Mouse (Mus musculus) gastrocnemius, adult 2 months (tissue): Measurements from ENCODE around the gene Gpr4. TPM values are rescaled to one million over a fixed set of nuclear protein-coding genes. Genes with fewer than 3 reads are reported as not detected.

Experiments
- DNase-seq: peaks from one replicate; pipeline ENCODE4 v3.0.0; 2022
- H3K27ac ChIP-seq: fragments of 200-600 bp; 2 replicates; pipeline ENCODE4 v1.8.1; 2022; ENCODE audit warnings: mild to moderate bottlenecking
- H3K4me3 ChIP-seq: fragments of 200-600 bp; 2 replicates; pipeline ENCODE4 v1.8.1; 2022; ENCODE audit warnings: mild to moderate bottlenecking, moderate library complexity
- CTCF ChIP-seq: fragments of 200-600 bp; IDR thresholded peaks from 2 replicates; pipeline ENCODE4 v1.8.1; 2022; ENCODE audit warnings: antibody characterized with exemption, mild to moderate bottlenecking, moderate library complexity
- intact Hi-C: fragments of 180-260 bp; cut with DNase I; formaldehyde crosslinking; loops from one replicate; pipeline ENCODE4 v1.15.1; 2025
- total RNA-seq, 2 experiments: library from RNA; stranded (reverse); gene quantifications; 2 replicates each; pipeline ENCODE4 v1.2.3; 2021

Gpr4 gene
- total RNA-seq, 2 experiments from 2014 or later, result 1.9 to 2.9 TPM

- TF ChIP-seq CTCF, result no peak
- intact Hi-C loops, result loop anchor here (5.0 kb wide), 1 partner anchor 65 kb away; no protein-coding TSS in a partner anchor
- no peak for DNase-seq
- Histone ChIP-seq H3K4me3 (no peak overlapping the region), H3K27ac (no peak overlapping the region)
Measured at GRCm38 (mm10) chr7:19202065-19202850, 10.1 kb upstream of the Gpr4 start.

- Histone ChIP-seq H3K4me3 (no peak overlapping the region), H3K27ac (no peak overlapping the region)
- DNase-seq, result no peak
- no peak for TF ChIP-seq CTCF
- intact Hi-C loops, result loop anchor here (2.0 kb wide), 1 partner anchor 30 kb away; no protein-coding TSS in a partner anchor
Measured at GRCm38 (mm10) chr7:19208201-19208910, 4.0 kb upstream of the Gpr4 start.

DNA sequence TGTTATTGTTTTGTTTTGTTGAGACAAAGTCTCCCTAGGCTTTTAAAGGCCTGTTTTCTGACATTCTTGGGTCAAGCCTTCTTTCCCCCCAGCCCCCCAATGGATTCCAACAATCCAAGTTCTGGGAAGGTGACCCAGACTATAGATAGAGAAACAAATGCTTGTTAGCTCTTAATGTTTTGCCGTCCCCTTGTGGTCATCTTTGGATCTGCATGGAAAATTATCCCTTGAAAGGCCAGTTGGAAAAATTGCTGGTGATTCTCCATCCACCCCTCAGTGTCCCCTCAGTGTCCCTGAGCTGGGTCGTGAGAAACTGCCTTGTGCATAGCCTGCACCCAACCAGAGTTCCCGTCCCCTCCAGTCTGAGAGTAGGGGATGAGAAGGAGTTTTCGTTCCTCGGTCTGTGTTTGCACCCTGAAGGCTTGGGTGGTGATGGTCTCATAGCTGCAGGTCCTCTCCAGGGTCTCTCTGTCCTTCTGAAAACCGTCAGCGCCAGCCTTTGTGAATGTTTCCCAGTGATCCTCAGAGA lies 3.3 kb upstream of the Gpr4 start:
- intact Hi-C loops, result loop anchor here (1.0 to 2.0 kb wide), 2 partner anchors 30 to 52 kb away; no protein-coding TSS in a partner anchor
- TF ChIP-seq CTCF, result peak; percentile 86
- H3K4me3 ChIP-seq, result no peak overlapping the region
- DNase-seq, result no peak
- H3K27ac ChIP-seq, result no peak overlapping the region

- intact Hi-C loops, result loop anchor here (1.0 to 2.0 kb wide), 2 partner anchors 31 to 52 kb away; no protein-coding TSS in a partner anchor
- H3K4me3 ChIP-seq, result no peak overlapping the region
Measured at GRCm38 (mm10) chr7:19209494-19209893, 2.8 kb upstream of the Gpr4 start.

GRCm38 (mm10) chr7:19210010-19210409 lies 2.3 kb upstream of the Gpr4 start:
- peak; percentile 35 for TF ChIP-seq CTCF
- no peak for DNase-seq
- no peak overlapping the region for H3K4me3 ChIP-seq
- no peak overlapping the region for H3K27ac ChIP-seq
- intact Hi-C loops, result no loop called here

More at GRCm38 (mm10) chr7:19209494-19209893, 2.8 kb upstream of the Gpr4 start:
- DNase-seq, result no peak
- TF ChIP-seq CTCF, result no peak
- no peak overlapping the region for H3K27ac ChIP-seq

DNA sequence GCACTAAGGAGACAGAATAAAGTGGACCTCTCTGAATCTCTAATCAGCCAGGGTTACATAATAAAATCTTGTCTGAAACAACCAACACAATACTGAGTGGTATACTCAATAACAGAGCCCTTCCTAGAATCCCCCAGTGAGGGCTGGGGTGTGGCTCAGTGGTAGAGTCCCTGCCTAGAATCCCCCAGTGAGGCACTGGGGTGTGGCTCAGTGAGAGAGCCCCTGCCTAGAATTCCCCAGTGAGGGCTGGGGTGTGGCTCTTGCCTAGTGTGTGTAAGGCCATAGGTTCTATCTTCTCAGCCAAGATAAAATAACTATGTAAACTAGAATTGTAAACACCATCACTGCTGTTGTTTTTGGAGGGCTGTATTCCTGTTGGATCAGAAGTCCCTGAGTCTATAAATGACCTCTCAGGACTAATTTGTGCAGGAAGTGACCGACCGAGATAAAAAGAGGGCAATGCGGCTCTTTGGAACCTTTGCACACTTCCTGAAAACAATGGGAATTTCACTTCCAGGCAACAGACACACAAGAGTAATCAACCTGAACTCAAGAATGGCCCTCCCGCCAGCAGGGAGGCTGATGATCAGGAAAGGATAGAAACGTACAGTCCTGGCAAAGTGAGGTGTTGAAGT lies 1.2 kb upstream of the Gpr4 start:
- peak overlapping the region; percentile 74 for H3K4me3 ChIP-seq
- no peak for DNase-seq
- TF ChIP-seq CTCF, result no peak
- intact Hi-C loops, result no loop called here
- H3K27ac ChIP-seq, result peak overlapping the region; percentile 83

DNA sequence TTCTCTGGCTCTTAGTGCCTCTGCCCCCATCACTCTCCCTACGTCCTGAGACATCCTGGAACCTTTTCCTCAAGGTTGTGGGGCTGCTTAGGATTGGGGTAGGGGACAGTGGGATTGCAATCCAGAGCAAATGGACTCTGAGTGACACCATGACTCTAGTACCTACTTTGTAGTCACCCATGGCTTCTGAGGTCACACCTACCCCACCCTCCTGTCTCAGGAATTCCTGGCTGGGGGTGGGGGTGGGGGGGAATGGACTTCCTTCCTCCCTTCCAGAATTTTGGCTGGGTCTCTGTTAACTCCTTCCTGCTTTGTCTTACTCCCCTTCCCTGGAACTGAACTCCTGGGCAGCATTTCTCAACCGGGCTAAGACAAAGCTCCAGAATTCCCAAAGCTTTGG lies 1.0 kb downstream of the Gpr4 start:
- no peak for DNase-seq

DNA sequence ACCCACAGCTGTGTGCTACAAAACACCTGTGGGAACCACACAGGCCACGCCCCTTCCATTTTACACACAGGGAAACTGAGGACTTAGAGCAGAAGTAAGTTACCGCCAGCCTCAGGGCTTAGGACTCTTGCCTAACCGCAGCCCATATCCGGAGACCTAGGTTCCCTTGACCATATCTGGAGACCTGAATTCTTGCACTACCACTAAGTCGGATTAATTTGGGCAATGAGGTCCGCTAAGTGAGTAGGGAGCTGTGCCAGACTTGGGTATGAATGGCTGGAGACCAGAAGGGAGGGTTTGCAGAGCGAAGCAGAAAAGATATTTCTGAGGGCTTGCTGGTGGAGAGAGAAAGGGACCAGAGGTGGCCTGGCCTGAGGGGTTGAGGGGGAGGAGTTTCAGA lies 2.0 kb downstream of the Gpr4 start:
- DNase-seq, result no peak
- Histone ChIP-seq H3K4me3 (peak overlapping the region; percentile 74), H3K27ac (peak overlapping the region; percentile 46)
- intact Hi-C loops, result no loop called here
- TF ChIP-seq CTCF, result no peak

More for the DNA sequence above, 1.0 kb downstream of the Gpr4 start:
- TF ChIP-seq CTCF, result no peak
- intact Hi-C loops, result no loop called here
- Histone ChIP-seq H3K4me3 (peak overlapping the region; percentile 74), H3K27ac (peak overlapping the region; percentile 83)

DNA sequence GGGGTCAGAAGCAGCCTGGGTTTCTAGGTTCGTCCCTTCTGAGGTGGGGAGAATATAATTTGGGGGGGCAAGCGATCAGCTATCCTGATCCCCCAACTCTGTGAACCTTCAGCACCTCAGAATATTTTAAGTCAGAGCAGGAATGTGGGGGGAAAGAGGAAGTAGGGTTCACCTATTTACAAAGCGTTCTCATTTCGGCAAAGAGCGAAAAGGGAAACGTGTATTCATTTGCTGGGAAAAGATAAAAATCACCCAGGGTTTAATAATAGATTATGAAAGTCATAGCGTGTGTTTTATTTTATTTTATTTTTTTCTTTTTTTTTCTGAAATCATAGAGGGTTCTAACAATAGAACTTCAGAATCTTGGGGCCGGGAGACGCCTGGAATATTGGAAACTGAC lies 2.6 kb downstream of the Gpr4 start:
- no peak for DNase-seq
- peak overlapping the region; percentile 74 for H3K4me3 ChIP-seq
- no peak for TF ChIP-seq CTCF
- intact Hi-C loops, result no loop called here
- peak overlapping the region; percentile 46; the same call in 1 of the 2 replicates for H3K27ac ChIP-seq

GRCm38 (mm10) chr7:19217492-19217891 lies 5.2 kb downstream of the Gpr4 start:
- DNase-seq, result no peak
- Histone ChIP-seq H3K27ac (no peak overlapping the region), H3K4me3 (no peak overlapping the region)
- no peak for TF ChIP-seq CTCF
- intact Hi-C loops, result no loop called here

DNA sequence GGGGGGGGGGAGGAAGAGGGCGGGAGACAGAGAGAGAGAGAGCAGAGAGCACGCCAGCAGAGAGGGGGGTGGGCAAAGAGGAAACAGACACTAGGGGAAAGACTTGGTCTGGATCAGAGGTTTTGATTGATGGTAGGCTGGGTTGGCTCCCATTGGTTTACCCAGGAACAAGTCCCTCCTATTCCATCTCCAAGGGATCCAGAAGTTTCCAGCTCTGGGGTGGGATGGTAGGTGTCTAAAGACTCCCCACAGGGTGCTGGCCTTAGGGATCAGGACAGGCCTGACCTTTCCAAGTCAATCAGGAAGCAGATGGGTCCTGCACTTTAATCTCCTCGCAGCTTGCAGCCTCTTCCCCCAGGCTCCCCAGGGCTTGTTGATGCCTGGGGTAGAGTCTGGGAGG lies 5.6 kb downstream of the Gpr4 start:
- Histone ChIP-seq H3K4me3 (no peak overlapping the region), H3K27ac (no peak overlapping the region)
- TF ChIP-seq CTCF, result no peak
- no peak for DNase-seq
- intact Hi-C loops, result no loop called here

- Histone ChIP-seq H3K27ac (no peak overlapping the region), H3K4me3 (no peak overlapping the region)
- no peak for DNase-seq
- intact Hi-C loops, result no loop called here
- no peak for TF ChIP-seq CTCF
Measured at GRCm38 (mm10) chr7:19220061-19220460, 7.7 kb downstream of the Gpr4 start.
